Mouse (Mus musculus): Measurements from ENCODE around the gene Abhd12.
A peak's percentile ranks its signal among the peaks of the same experiment; 100 is the strongest.
"Not testable (repeated sequence)": the region's sequence is repeated elsewhere in the genome, so short reads cannot be mapped to it uniquely, and the experiment has no call there.

Abhd12 gene

GRCm38 (mm10) chr2:150904272-150904935 lies at the start of gene Abhd12:
TSS of gene Abhd12 (minus strand) at chr2:150904741.
- peak; percentile 99 for DNase-seq (ENCODE audit: low spot score)

DNA sequence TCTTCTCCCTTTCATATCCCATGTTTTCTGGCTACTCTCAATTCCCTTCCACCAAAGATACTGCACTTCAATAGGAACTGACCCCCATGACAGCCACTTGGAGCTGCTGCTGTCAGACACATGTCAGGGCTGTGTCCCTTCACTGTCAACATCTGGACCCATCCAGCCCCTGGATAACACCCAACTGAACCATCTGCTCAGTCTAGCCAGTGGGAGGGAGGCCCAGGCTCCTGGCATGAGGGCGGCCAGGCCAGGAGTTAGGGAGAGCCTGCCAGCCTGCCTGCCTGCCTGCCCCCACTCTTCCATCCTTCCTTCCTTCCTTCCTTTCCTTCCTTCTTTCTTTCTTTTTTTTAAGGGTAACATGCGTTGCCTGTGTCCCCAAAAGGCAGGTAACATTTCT lies 46.7 kb upstream of the Abhd12 start:
- DNase-seq (ENCODE audit: low spot score): no peak

DNA sequence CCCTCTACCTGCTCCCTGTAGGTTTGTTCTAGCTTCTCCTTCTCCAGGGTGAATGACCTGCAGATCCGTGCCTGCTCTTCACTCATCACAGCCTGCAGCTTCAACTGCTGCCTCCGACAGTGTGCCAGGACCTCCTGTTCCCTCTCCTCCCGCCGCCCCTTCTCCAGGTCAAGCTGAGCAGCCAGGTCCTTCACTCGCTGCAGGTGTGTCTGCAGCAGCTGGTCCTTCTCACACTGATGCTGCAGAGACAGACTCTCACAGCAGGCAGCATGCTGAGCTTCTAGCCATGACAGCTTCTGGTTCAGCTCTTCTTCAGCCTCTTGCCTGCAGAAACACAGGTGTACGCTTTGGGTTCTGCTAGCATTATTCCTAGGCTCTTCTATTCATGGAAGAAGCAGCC lies 45.5 kb upstream of the Abhd12 start:
- no peak for DNase-seq (ENCODE audit: low spot score)

- DNase-seq (ENCODE audit: low spot score): no peak
Observed at GRCm38 (mm10) chr2:150949652-150950051, 45.1 kb upstream of the Abhd12 start.

DNA sequence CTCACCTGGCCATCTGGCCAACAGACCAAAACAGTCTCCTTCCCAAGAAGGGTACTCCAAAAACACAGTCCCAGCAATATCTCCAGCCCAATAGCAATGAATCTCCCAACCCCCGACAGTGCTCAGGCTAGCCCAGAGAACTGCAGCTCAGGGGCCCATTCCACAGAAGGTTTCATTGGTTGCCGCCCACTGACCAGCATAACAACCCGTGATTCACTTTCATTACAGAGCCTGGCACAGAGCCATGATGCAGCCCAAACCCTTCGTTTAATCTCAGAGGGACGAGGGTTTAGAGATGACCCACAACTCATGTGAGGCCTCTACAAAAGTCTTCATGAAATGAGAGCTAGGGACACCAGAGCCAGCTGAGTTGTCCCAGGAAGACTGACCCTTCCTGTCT lies 44.2 kb upstream of the Abhd12 start:
- DNase-seq (ENCODE audit: low spot score): no peak

DNA sequence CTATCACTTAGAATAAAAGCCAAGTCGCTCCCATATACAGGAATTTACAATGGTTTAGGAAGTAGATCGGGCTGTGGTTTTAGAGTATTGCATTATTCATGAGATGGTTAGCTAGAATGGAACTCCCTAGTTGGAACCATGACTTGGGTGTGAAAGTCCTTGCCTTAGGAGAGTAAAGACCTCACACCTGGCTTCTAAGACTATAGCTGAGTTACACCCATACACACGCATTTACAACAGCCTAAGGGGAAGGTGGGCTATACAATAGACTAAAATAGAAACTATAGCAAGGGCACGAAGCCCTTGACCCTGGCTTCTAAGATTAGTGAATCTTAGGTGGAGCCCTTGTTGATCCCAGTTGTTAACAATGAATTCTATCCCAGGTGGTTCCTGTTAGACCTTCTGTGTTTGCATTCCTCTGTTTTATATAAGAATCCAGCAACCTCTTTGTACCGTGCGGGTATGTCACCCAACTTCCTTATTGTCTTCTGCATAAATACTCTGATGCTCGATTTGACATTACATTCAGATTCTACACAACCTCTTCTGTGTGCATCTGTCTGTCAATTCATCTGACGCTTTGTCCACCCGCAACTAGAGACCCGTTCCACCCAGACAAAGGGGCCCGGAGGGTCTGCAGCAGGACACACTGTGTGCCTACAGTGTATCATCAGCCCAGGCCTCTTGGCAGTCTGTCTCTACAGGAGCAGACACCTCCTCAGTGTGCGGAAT lies 43.5 kb upstream of the Abhd12 start:
- not testable (repeated sequence) for DNase-seq (ENCODE audit: low spot score)

GRCm38 (mm10) chr2:150947341-150947740 lies 42.8 kb upstream of the Abhd12 start:
- DNase-seq (ENCODE audit: low spot score): not testable (repeated sequence)

DNA sequence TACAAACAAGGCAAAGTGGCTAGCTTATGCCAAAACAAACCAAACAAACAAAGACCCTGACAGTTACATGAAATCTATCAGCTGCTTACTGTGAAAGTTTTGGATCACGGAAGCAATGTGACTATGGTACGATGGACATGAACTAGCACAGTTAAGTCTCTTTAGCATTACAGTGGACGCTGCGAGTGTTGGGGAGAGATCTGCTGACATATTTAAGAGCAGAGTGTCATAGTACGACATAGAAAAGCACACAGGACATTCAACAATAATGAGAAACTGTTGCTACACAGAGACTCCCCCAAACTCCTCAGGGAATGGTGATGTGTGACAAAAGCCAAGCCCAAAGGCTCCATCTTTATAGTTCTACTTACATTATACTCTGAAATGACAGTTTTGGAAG lies 39.5 kb upstream of the Abhd12 start:
- no peak for DNase-seq (ENCODE audit: low spot score)

GRCm38 (mm10) chr2:150934659-150935058 lies 30.1 kb upstream of the Abhd12 start:
- no peak for DNase-seq (ENCODE audit: low spot score)

- DNase-seq (ENCODE audit: low spot score): no peak
Observed at GRCm38 (mm10) chr2:150933482-150933881, 28.9 kb upstream of the Abhd12 start.

GRCm38 (mm10) chr2:150930806-150931205 lies 26.3 kb upstream of the Abhd12 start:
- no peak for DNase-seq (ENCODE audit: low spot score)

- no peak for DNase-seq (ENCODE audit: low spot score)
Observed at GRCm38 (mm10) chr2:150929156-150929555, 24.6 kb upstream of the Abhd12 start.

DNA sequence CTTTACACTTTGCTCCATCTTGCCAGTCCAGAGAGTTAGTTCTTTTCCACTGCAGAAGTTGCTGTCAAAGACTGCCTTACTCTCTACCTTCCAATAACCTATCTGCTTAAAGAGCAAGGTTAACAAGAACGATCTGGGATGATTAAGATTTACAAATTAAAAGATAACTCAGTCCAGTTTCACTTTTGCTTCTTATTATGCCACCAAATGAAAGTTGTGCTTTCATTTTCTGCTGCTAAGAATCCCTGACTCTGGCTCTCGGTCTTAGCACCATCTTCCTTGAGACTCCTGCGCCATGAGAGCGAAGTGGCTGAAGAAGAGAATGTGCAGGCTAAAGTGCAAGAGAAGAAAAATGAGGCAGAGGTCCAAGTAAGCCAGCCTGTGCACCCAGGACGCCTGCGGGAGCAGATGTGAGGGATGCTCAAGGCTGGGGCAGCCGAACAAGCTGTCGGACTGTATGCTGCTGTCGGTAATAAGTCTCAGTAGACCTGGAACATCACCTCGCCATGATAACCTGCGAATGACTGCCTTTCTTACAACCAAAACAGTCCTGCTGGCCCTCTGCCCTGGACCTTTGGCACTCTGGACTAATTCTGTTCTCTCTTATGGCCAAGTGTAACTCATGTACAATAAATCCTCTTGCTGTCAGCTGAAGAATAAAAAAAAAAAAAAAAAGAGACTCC lies 22.6 kb upstream of the Abhd12 start:
- no peak for DNase-seq (ENCODE audit: low spot score)

DNA sequence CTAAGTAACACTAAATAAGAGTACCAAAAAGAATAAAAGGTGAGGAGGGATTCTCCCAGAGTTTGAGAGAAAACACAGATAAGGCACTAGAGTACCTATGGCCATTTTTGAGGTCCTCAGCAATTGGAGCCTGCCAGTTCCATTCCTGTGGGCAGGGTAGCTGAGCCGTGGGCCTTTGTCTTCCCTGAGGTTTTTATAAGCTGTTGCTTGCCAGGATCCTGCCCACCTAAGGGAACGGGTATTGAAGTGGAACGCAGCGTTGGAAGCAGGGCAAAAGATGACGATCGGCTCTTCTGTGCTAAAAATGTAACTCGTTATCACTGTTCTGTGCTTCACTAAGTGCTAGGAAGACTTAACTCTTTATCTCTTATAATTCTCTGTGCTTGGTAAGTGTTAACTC lies 19.0 kb upstream of the Abhd12 start:
- DNase-seq (ENCODE audit: low spot score): no peak

DNA sequence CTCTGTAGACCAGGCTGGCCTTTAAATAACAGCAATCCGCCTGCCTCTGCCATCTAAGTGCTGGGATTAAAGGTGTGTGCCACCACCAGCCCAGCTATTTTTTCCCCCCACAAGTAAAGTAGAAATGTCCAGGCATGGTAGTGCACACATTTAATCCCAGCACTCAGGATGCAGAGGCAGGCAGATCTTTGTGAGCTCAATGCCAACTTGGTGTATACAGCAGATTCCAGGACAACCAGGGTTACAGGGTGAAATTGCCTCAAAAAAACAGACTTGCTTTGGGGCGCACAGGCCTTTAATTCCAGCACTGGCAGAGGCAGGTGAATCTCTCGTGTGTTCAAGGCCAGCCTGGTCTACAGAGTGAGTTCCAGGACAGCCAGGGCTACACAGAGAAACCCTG lies 18.5 kb upstream of the Abhd12 start:
- DNase-seq (ENCODE audit: low spot score): no peak

- no peak for DNase-seq (ENCODE audit: low spot score)
Observed at GRCm38 (mm10) chr2:150922165-150922564, 17.6 kb upstream of the Abhd12 start.

DNA sequence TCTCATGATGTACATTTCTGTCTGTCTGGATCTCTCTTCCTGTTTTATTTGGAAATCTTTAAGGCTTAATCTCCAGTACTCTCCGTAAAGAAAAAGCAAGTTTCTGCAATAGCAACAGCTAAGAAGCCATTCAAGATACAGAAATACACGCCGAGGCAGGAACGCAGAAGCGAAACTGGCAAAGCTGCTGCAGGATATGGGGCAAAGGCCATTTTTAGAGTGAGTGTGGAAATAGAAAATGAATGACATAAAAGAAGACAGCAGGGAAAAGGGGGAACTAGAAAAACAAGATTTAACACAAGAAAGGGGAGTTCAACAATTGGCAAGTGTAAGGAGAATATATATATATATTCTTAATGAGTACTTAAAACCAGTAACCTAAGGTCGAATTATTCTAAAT lies 17.2 kb upstream of the Abhd12 start:
- DNase-seq (ENCODE audit: low spot score): no peak

GRCm38 (mm10) chr2:150920543-150920942 lies 16.0 kb upstream of the Abhd12 start:
- no peak for DNase-seq (ENCODE audit: low spot score)

- DNase-seq (ENCODE audit: low spot score): no peak
Observed at GRCm38 (mm10) chr2:150918720-150919119, 14.2 kb upstream of the Abhd12 start.

DNA sequence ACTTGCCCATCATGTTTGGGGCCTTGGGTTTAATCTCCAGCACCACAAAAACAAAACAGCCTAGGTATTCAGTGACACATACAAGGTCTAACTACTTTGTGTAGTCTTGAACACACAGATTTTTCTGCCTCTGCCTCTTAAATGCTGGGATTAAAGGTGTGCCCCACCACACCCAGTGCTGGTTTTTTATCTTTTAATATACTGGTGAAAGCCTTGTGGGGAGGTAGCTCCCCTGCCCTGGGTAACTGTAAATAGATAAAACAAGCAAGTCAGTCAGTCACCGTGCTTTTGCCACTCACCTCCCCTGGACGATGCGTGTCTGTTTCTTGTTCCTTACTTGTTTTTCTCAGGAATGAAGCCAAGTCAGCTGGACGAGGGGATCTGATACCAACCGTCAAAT lies 11.2 kb upstream of the Abhd12 start:
- DNase-seq (ENCODE audit: low spot score): no peak

DNA sequence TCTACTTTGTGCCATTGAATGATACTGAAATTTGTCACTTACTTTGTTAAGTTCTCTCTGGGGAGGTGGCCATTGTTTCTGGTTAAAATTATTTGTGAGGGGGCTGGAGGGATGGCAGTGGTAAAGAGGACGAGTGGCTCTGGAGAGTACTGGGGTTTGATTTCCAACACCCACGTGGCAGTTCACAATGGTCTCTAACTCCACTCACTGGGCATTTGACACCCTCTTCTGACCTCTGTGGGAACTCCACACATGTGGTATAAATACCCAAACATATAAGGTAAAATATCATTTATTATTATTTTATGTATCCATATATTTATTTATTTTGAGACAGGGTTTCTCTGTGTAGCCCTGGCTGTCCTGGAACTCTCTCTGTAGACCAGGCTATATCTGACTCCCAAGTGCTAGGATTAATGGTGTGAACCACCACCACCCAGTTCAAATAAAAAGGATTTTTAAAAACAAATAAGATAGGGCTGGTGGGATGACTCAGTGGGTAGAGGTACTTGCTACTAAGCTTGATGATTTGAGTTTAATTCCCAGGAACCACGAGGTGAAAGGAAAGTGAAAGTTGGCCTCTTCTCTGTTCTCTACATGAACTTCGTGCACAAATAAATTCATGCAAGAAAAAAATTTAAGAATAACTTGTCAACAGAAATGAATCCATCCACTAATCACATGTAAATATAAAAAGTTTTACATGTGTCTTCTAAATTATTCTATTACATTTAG lies 10.4 kb upstream of the Abhd12 start:
- no peak for DNase-seq (ENCODE audit: low spot score)

DNA sequence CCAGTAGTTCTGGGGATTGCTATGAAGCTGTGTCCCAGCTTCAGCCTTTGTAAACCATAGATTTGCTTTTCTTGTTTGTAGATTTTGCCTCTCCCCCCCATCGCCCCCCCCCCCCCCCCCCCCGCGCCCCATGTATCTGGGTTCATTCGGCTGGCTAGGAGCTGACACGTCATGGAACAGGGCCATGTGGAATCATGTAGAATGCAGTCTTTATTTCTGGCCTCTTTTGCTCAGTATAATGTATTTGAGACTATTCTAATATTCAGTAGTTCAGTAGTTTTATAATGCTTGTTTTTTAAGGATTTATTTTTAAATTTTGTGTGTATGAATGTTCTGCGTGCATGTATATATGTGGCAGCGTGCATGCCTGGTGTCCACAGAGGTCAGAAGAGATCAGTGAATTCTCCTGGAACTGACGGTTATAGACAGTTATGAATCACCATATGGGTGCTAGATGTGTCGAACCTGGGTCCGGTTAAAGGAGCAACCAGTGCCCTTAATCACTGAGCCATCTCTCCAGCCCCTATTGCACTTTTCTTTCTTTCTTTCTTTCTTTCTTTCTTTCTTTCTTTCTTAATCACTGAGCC lies 5.8 kb upstream of the Abhd12 start:
- DNase-seq (ENCODE audit: low spot score): no peak

Measured in urinary bladder, postnatal 14 days (tissue).